Mouse (Mus musculus): ENCODE measurements around the gene Hoxc10.
A peak's percentile ranks its signal among the peaks of the same experiment; 100 is the strongest.

Hoxc10 gene

GRCm38 (mm10) chr15:102967511-102968397, 1.2 kb downstream of the Hoxc10 start:
- DNase-seq (ENCODE audit: inconsistent ontology term), result no peak

DNA sequence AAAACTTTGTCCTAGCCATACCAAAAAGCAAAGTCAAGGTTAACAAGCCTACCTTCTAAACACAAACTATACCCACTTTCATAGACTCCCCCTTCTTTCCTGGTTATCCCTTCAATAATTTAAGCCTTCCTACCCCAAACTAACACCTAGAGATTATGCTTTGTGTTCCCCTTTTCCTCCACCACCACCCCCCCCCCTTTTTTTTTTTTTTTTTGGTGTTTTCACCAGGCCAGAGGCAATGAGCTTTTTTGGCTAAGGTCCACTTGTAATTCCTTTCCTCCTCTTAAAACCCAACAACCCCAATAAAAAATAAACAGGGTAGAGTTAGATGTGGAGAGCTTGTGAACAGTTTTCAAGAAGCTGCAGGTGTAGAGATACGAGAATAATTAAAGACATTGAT, 2.7 kb downstream of the Hoxc10 start:
- no peak for DNase-seq (ENCODE audit: inconsistent ontology term)

DNA sequence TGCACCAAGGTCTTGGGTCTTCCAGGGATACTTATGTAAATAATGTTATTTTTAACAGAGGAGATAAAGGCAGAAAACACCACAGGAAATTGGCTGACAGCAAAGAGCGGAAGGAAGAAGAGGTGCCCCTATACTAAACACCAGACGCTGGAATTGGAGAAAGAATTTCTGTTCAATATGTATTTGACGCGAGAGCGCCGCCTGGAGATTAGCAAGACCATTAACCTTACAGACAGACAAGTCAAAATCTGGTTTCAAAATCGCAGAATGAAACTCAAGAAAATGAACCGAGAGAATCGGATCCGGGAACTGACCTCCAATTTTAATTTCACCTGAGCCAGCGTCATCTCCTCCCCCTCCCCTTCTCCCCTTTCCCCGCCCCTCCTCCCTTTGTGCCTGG, 4.1 kb downstream of the Hoxc10 start:
- peak; percentile 20 for DNase-seq (ENCODE audit: inconsistent ontology term)

DNA sequence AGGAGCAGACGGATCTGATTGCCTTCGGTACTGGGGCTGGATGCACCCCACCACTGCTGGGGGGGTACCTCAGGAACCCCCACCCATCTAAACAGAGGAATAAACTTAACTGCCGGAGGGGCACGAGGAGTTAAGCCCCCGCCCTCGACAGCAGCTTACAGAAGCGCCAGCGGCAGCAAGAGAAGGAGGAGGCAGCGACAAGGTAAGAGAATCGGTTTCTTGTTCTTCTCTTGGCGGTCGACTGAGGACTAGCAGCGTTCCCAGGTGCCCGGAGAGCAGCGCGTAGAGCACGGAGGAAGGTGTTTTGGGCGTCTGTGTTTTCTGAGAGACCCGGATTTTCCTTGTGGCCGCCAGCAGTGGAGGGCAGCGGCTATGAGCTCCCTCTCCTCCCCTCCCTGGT, 5.7 kb downstream of the Hoxc10 start:
- no peak for DNase-seq (ENCODE audit: inconsistent ontology term)

DNA sequence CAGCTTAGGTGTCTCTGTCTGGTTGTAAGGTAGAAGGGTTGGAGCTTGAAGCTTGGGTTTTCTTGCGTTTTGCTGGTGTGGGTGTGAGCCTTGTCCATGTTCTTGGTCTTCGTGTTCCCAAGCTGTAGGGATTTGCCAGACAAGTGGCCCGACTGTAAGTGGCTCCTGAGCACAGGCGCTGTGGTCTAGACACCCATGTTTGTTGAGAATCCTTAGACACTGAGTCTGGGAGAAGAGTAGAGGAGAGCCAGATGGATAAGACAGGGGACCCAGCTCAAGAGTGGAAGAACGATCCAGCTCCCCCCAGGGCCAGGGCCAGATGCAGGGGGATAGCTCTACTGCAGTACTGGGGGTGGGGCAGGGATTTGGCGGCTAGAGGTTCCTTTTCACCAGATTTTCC, 6.2 kb downstream of the Hoxc10 start:
- no peak for DNase-seq (ENCODE audit: inconsistent ontology term)

- no peak for DNase-seq (ENCODE audit: inconsistent ontology term)
Observed at GRCm38 (mm10) chr15:102975034-102975433, 8.4 kb downstream of the Hoxc10 start.

DNA sequence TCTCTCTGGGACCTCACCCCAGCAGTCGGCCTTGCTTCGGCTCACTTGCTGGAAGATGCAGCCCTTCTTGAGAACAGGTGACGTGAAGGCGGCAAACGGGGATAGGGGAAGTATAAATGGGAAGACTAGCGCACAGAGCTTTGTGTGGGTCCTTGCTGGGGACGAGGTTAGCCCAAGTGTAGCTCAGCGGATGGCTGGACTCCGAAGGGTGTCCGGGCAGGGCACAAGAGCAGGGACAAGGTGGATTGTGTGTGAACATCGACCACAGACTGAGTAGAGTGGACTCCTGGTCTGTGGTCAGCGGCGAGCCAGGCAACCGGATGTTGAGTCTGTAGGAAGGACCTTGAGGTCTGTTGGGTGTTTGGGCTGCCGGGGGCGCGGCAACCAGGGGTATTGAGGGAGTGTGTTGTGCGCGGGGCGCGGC, 9.1 kb downstream of the Hoxc10 start:
- DNase-seq (ENCODE audit: inconsistent ontology term), result no peak

- no peak for DNase-seq (ENCODE audit: inconsistent ontology term)
Observed at GRCm38 (mm10) chr15:102976171-102976570, 9.6 kb downstream of the Hoxc10 start, which contains the start of gene Hoxc9. Hoxc9 (plus strand) TSS chr15:102976439.

- no peak for DNase-seq (ENCODE audit: inconsistent ontology term)
Observed at GRCm38 (mm10) chr15:102976631-102977422, 10.2 kb downstream of the Hoxc10 start.

DNA sequence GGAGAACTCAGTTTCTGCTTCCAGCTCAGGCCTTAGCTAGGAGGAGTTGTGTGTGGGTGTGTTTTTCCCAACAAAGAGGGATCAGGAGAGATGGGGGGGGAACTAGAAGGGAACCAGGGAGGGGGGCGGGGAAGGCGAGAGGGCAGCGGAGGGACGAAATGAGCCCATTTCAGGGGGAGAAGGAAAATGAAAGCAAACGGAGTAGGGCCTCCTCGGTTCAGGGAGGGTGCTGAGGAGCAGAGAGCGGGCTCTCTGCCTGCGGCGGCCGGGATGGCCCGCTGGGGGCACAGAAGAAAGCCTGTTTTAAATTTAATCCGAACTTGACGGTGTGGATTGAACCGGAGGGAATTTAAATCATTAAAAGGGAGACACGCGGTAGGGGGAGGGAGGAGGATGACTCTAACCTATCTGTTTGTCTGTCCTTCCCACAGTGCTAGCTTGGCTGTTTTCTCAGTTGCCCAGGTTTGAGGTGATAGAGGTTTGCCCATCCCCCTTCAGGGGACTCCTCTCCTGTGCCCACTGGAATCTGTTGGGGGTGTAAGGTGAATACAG, 10.9 kb downstream of the Hoxc10 start:
- DNase-seq (ENCODE audit: inconsistent ontology term), result no peak

DNA sequence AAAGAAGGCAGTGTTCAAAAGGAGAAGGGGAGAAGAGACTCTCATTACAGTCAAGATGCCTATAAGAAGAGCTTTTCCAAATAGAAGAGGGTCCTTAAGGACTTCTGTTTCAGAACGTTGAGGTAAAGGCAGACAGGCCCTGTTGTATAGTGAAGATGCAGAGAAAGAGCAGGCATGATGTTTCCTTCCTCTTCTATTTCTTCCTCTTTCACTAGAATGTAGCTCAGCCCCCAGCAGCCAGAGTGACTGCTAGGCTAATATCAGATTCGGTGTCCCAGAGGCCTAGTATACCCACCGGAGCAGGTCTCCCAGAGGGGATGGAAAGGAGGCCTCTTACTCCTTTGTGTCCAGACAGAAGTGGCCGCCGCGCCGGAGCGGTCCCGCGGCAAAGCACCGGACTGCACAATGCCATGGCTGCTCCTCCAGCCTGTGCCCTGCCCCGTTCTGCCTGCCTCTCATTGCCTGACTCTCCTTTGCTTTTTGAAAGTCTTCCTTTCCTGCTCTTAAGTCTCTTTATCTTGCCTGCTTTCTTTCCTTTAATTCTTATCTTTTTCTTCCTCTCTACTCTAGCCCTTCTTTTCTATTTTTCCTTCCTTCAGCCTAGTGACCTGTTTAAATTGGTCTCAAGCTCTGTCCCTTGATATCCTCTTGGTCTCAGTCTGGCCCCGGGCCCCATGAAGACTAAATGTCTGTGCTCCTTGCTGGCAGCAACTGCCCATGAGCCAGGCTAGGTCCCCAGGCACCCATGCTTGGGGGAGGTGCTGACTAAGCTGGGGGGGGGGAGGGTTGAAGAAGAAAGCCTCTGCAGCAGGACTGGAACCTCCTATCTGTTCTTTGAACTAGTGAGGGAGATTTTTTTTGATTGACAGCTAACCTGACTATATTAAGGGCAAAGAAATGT, 12.3 kb downstream of the Hoxc10 start:
- DNase-seq (ENCODE audit: inconsistent ontology term), result no peak

DNA sequence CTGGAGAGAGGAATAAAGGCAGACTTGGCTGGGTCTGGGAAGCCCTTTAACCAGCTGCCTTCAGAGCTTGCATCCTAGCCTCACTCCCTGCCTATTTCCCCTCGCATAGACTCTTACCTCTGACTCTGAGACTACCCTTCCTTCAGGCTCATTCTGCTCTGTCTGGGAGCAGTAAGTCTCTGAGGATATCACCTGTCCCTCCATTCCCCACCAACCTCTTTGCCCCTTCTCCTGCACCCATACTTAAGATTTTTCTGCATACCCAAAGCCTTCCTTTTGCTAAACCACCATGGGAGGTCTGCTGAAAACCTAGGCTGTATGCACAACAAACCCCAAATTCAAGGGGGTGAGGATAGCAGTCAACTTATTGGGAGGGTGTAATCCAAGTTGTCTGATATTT, 13.3 kb downstream of the Hoxc10 start:
- no peak for DNase-seq (ENCODE audit: inconsistent ontology term)

GRCm38 (mm10) chr15:102980352-102980751, 13.8 kb downstream of the Hoxc10 start:
- DNase-seq (ENCODE audit: inconsistent ontology term), result no peak

DNA sequence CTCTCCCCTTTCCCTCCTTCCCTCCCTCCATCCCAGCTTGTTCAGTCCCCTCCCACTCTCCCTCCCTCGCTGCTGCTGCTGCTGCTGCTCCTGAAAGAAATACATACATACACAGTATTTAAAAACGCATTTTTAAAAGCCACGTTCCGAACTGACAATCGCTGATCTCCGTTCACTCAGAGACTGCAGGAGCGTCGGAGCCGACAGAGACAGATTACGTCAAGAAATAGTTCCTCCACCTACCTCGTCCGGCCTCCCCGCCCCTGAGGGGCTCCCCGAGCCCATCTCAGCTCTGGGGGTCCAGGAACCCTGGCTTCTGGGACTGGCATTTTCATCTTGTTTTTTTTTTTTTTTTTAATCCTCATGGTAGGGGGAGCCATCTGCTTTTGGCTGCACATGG, 14.3 kb downstream of the Hoxc10 start:
- DNase-seq (ENCODE audit: inconsistent ontology term), result no peak

DNA sequence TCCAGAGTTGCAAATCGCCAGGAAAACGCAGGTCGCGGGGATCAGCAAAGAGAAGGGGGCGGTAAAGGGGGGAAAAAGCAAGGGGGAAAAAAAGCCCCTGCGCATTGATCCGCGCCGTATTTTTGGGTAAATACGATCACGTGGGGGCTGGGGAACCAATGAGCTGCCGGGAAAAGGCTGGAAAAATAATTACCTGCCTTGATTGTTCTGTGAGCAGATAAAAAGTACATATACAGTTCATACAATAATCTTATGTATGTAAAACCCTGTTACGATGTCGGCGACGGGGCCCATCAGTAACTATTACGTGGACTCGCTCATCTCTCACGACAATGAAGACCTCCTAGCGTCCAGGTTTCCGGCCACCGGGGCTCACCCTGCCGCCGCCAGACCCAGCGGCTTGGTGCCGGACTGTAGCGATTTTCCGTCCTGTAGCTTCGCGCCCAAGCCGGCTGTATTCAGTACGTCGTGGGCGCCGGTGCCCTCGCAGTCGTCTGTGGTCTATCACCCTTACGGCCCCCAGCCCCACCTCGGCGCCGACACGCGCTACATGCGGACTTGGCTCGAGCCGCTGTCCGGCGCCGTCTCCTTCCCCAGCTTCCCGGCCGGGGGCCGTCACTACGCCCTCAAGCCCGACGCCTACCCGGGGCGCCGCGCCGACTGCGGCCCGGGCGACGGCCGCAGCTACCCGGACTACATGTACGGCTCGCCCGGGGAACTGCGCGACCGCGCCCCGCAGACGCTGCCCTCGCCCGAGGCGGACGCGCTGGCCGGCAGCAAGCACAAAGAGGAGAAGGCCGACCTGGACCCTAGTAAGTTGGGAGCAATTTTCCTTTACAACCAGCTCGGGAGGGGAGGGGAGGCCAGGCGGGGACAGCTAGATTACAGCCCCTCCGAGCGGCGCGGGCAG, 15.0 kb downstream of the Hoxc10 start:
- DNase-seq (ENCODE audit: inconsistent ontology term), result no peak

GRCm38 (mm10) chr15:102983716-102984115, 17.1 kb downstream of the Hoxc10 start:
- no peak for DNase-seq (ENCODE audit: inconsistent ontology term)

GRCm38 (mm10) chr15:102984521-102984920, 17.9 kb downstream of the Hoxc10 start:
- no peak for DNase-seq (ENCODE audit: inconsistent ontology term)

DNA sequence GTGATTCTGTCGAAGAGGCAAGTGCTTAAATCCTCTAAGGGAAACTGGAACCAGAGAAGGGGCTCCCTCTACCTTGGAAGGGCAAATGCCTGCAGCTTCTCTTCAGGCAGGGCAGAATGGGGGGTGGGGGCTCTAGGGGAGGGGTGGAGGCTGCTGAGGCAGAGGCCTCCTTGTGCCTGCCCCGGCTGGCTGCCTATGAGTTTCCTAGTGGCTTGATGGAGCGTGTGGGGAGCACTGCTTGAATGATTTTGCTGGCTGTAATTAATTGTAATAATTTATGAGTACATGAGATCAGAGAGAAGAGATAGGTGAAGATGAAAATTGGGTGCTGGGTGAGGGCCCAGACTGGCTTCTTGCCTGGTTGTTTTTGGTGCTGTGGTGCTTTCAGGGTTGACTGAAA, 18.3 kb downstream of the Hoxc10 start:
- DNase-seq (ENCODE audit: inconsistent ontology term), result no peak

DNA sequence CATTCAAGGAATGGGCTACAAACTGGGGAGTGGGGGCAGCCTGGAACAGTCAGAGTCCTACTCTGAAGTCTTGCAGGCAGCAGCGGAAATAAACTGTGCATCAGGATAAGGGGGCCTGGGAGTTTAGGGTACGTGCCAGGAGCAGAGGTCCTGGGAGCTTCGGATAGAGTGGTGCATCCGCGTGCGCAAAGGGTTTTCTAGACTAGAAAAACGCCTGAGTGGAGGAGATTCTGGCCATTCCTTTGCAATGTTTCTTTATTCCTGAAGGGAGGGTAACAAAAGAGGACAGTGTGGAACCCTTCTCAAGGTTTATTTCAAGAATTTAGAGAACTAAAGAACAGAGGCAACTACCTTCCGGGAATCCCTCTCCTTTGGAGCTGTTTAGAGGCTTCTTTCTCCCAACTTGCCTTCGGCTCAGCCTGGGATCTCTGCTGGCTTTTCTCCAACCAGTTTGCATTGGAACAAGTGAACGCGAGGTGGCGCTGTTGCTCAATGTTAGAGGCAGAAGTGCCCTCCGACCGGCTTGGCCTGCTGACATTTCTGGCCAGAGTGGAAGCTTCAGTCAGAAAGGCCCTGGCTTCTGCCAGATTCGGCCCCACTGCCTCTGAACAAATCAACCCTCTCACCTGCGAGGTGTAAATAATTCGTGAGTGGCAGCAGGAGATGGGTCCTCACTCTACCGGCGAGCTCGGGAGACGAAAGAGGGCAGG, 20.7 kb downstream of the Hoxc10 start:
- DNase-seq (ENCODE audit: inconsistent ontology term), result peak; percentile 72

GRCm38 (mm10) chr15:102988078-102988477, 21.5 kb downstream of the Hoxc10 start:
- DNase-seq (ENCODE audit: inconsistent ontology term), result no peak

All from Muller cell, postnatal 12 days (primary cell).